Mouse (Mus musculus) frontal cortex, postnatal 25 days (tissue): ENCODE data around the gene Dnajc3.

ENCODE experiments used
- DNase-seq, 2 experiments: peaks; one replicate each; pipeline ENCODE4 v3.0.0; 2022; ENCODE audit warnings: low spot score in 2 of 2

Gene Dnajc3

DNA sequence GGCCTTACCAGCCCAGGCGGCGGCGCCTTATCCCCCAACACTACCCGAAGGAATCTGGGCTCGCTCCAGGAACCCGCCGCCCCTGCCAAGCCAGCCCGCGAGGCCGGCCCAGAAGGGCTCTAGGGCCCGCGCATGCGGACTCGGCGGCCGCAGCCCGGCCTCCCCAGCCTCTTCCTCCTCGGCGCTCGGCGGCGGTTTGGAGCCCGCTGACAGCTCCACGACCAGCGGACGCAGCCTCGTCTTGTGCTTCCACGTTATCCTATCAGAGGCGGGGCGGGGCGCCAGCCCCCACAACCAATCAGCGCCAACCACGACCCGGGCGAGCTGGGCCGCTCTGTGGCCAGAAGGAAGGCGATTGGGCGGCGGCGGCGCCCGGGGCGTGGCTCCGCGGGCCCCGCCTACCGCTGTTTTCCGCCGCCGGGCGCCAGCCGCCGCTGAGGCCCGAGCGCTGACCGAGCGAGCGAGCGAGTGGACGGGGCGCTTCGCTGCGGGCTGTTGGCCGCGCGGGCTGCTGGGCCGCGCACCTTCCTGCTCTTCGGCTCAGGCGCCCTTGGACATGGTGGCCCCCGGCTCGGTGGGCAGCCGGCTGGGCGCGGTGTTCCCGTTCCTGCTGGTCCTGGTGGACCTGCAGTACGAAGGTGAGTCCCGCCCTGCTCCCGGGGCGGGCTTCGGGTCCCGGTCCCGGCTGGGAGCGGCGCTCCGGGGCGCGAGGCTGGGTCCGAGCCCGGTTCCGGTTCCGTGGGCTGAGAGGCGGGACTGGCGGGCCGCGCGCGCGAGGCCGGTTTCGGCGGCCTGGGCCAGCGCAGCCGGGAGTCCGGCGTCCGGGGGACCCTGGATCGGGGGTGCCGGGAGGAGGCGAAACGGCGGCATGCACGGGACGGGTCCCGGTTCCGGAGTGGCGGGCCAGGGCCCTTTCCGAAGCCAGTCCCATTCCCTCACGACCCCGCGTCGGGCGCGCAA, at the start of gene Dnajc3:
Dnajc3 (plus strand) TSS at position 444 of the 960 bp plus-strand sequence.
- DNase-seq = peak; percentile 99

DNA sequence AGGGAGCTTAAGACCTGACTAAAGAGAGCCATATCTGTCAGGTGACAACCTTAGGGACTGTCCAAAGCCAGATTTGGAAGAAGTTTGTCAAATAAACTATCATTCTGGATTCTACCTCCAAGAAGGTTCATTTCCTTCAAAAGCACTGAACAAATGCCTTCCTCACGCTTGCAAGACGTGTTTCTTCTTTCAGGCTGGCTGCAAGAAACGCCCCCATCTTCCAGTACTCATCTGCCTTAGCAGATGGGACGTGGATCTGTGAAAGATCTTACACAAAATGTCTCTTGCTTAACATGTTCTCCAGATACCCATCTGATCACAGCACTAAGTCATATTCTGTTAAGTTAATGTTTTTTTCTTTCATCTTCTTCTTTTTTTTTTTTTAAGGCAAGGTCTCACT, 47.7 kb upstream of the Dnajc3 start:
- DNase-seq = no peak

DNA sequence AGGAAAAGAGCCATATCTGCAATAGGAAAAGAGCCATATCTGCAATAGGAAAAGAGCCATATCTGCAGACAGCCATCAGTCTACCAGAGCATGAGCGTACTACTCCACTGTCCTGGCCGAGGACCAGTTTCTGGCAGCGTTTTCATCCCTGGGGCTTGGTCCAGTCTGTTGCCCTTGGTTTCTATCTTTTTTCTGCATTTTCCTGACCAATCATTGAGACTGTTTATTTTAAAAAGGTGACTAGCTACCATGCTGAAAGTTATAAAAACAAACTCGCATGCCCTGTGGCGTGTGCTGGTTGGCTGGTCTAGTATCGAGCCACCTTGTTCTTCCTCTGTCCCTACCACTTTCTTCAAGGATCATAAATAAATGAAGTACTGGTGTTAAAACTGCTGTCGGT, 42.5 kb upstream of the Dnajc3 start:
- DNase-seq = no peak

GRCm38 (mm10) chr14:118895655-118896054, 42.1 kb upstream of the Dnajc3 start:
- DNase-seq = no peak

DNA sequence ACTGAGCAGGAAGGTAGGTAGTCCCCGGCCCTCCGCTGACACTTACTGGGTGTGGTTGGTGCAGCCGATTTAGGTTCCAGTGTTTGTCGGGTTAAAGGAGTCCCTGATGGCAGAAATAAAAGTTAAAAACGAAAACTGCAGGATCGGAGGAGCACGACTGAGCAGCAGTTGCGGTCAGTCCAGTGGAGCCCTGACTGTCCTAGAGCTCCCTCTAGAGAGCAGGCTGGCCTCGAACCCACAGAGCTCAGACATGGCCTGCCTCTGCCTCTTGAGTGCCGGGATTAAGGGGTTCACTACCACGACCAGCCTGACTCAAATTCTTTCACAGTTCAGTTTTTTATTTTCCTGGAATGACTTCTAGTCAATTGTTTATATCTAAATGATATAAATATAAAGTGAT, 37.8 kb upstream of the Dnajc3 start:
- DNase-seq = no peak

DNA sequence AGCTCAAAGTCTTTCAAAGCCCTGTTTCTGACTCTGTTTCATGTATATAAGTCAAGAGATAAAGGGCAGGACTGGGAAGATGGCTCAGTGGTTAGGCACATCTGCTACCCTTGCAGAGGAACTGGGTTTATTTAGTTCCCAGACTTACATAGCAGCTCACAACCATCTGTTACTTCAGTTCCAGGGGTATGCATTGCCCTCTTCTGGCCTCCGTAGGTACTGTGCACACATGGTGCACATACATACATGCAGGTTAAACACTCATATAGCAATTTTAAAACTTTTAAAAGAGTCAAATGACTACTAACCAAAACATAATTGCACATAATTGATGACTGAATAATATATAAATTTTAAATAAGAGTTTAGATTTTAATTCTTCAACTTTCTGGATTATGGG, 36.9 kb upstream of the Dnajc3 start:
- DNase-seq = no peak

- no peak for DNase-seq
Observed at GRCm38 (mm10) chr14:118903397-118903796, 34.4 kb upstream of the Dnajc3 start.

- no peak for DNase-seq
Observed at GRCm38 (mm10) chr14:118903867-118904562, 33.8 kb upstream of the Dnajc3 start.

DNA sequence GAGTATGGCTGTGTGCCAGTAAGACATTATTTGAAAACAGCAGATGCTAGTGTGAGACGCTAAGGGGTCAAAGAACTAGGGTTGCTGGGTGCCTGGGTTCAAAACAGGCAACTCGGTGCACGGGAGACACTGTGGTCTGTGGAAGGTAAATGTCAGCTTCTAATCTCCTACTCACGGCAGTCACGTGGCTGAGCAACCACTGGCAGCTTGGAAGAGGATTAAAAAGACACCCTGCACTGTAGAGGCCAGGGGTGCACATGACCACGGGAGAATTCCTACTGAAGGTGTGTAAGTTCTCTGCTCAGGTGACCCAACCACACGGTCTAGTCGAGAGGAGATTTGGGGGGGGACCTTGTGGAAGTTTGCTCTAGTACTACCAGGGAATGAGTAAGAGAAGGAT, 30.2 kb upstream of the Dnajc3 start:
- no peak for DNase-seq

DNA sequence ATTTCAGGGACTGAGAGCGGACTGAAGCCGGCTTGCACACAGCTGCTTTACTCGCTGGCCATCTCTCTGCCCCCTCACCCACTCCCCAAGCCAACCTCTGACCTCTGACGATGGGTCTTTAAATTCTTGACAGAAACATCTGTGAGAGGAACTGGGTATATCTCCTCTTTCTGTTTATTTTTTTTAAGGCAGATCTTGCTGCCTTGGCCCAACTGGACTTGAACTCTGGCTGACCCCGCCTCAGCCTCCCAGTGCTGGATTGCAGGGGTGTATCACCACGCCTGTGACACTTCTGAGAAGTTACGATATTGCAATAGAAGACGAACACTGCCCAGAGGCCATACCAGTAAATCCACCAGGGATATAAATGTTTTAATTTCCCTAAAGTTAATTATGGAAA, 27.9 kb upstream of the Dnajc3 start:
- no peak for DNase-seq

DNA sequence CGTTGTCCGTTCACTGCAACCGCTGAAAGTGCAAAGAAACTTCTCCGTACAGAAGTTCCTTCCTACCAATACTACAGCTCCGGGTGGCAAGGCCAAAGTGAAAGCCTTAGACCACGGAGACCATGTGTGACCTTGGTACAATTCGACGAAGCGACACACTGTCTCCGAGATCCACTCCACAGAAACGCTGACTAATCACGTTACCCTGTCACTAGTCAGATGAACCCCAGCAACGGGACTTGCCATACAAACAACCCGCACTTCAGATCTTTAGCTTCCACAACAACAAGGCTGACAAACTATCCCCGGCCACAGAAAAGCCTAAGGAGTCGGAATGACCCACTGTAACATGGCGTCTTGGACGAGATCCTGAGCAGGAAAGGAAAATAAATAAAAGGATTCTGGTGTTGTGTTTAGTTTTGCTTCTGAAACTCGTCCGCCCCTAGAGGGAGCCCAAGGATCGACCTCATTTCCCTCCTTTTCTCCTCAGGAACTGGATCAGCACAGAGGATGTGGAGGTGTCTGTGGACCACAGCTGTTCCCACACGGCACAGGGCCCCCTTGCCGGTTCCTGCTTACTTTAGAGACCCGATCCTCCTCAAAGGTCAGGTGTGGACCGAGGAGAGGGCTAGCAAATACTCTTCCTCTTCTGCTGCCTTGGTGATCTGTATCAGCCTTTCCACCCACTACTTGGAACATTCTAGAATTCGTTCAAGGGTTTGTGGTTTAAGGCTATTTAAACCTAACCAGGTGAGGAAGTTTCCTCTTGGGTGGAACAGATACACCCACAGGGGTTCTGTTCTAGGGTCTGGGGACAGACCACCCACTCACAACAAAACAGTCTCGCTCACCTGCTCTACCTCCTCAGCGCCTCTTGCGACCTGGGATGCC, 27.2 kb upstream of the Dnajc3 start:
- DNase-seq = peak; percentile 53 to 54

DNA sequence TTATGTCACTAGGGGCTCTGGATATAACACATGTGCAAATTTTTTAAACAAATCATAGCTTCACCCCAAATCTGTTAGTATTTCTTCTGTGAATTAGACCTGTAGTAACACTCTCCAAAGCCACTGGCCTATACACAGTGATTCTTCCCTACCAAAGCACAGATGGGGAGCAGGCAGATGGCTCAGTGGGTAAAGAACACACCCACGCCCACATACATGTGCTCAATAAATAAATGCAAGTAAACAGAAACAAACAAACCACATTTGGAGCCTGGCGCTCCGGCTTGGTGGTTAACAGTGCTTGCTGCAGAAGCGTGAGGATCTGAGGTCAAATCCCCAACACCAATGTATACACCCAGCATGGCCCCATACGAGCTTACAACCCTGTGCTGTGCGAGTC, 26.3 kb upstream of the Dnajc3 start:
- no peak for DNase-seq

GRCm38 (mm10) chr14:118913651-118914050, 24.1 kb upstream of the Dnajc3 start:
- no peak for DNase-seq

GRCm38 (mm10) chr14:118919025-118919424, 18.8 kb upstream of the Dnajc3 start:
- no peak for DNase-seq

DNA sequence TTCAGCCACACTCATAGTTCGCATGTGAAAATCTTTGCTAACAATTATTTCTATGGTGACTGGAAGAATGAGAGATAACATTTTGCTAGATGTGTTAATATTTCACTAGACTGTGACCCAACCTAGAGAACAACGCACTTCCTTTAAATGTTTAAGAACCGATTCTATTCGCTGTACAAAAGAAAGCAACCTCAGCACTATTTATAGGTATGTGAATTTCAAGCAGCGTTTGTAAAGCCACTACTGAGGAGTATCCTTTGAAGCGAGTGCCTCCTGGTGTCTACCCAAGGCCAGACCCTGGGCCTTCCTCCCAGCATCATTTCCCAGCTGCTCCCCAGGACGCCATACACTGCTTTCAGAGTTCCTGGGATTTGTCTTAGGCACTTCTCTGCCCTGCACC, 17.1 kb upstream of the Dnajc3 start:
- DNase-seq = no peak

- DNase-seq = no peak
Observed at GRCm38 (mm10) chr14:118922251-118922650, 15.5 kb upstream of the Dnajc3 start.

- DNase-seq = peak in 1 of 2 experiments; percentile 29
Observed at GRCm38 (mm10) chr14:118922667-118923184, 15.1 kb upstream of the Dnajc3 start.

DNA sequence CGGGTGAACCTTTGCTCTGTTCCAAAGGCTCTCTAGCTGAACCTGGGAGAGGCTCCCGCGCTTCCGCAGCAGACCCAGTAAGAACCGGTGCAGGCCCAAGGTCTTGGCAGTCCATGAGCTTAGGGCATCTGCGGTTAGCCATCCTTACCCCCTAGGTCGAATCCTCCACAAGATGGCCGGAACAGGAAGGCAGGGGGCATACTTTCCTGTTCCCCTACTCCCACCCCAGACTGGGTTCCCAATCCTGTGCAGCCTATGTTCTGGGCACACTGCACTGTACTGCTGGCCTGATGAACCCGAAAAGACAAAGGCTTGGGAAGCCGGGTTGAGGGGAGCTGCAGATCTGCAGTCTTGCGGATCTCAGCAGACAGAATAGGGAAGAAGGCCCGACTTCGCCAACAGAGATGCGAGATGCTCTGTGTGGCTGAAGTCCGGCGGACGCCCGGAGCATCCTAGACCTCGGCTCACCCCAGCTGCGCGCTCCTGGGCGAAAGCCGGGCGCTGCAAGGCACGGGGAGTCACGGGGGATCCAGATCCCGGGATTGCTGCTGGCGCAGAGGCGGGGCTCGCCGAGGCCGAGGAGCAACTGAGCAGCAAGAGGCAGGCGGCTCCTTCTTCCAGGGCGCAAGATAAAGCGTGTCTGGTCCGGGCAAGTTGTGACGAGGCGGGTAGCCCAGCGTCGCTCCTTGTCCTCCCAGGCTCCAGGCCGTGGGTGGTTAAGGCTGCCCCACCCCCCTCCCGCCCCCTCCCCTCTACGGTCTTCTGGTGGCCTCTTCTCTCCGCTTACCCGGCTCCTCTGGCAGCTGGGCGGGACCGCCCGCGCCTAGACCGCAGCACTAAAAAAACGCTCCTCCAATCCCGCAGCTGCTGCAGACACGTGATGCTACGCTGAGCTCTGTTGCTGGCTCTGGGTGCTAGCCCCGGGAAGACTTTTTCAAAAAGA, 12.8 kb upstream of the Dnajc3 start, which contains the start of gene Dzip1:
Dzip1 (minus strand) TSS at position 788 of the 943 bp plus-strand sequence.
- DNase-seq = peak; percentile 49 to 64

DNA sequence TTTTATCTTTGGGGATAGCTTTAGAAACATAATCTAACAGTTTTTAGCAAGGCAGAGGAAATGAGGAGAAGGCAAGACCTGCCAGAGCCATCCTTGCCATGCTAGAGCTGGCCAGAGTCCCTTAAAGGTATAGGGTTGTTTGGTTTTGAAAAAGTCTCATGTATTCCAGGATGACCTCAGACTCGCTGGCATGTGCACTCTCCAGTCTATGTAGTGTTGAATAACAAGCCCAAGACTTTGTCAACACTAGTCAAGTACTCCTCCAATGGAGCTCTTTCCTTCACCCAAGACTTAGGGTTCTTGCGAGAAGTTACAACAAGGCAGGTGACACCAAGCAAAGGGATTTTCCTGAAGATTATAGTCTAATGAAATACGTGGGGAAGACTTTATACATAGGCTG, 9.2 kb upstream of the Dnajc3 start:
- no peak for DNase-seq

DNA sequence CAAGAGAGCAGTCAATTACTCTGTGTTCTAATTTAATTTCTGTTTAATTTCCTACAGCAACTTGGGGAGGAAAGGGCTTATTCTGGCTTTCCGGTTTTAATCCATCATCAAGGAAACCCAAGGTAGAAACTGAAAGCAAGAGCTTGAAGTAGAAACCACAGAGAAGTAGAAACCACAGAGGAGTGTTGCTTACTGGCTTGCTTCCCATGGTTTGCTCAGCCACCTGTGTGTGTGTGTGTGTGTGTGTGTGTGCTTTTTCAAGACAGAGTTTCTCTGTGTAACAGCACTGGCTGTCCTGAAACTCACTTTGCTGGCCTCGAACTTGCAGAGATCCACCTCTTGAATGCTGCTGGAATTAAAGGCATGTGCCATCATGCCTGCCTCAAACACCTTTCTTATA, 8.0 kb upstream of the Dnajc3 start:
- no peak for DNase-seq
